Mouse (Mus musculus) large intestine, adult 2 months (tissue): ENCODE data around the gene Snx11. TPM values are rescaled to one million over a fixed set of nuclear protein-coding genes. Genes with fewer than 3 reads are reported as not detected.

ENCODE experiments used
- DNase-seq: peaks from one replicate; pipeline ENCODE4 v3.0.0-alpha.2; 2012; ENCODE audit warnings: low read depth, low spot score
- WGBS: fragments of 180-500 bp; shearing (Covaris S2); methylation state at CpG from one replicate; pipeline ENCODE4 v1.1.7; 2018; 5-methylcytosine and 5-hydroxymethylcytosine counted together
- polyA plus RNA-seq: library from polyadenylated mRNA; depleted of rRNA; stranded (reverse); fragments of >200 nt; gene quantifications from 2 replicates; pipeline ENCODE4 v1.2.3, GENCODE M21; 2012; rRNA removed

The Snx11 gene
- polyA plus RNA-seq, 1 experiment, result 16.8 TPM

DNA sequence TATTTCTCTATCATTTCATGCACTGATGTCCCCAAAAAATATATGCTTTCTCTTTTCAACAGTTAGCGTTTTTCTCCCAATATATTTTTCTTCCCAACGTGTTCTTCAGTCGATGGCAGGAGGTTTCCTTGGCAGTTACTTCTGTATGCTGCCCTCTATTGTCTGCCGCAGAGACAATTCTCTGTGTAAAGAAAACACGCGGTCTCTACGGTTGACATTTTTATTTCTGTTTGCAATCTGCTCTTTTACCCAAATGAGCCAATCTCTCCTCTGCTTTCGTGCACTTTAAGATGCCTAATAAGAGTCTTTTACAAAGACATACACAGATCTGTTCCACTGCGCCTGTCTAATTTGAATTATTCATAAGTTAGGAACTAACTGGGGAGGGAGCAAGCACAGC is 47.9 kb downstream of the Snx11 start:
- no peak for DNase-seq
- WGBS, result 16% methylated on average over 9 of the region's 9 CpGs

DNA sequence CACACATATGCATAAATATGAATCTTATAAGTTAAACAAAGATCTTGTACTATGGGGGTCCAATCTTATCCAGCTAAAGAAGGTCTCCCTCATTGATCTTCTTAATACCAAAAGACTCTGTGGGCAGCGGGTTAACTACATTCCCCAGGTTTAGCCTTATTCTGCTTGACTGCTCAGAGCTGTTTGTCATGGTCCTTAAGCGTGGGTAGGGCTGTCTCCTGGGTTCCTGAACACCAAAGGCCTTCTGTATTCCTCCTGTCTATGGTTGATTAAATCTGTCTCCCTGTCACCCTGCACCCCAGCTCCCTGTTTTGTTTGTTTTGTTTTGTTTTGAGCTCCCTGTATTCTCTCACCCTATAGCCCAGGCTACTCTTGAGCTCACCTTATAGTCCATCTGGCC is 48.8 kb downstream of the Snx11 start:
- no peak for DNase-seq
- 92% methylated on average over 2 of the region's 2 CpGs for WGBS

GRCm38 (mm10) chr11:96725833-96726232 is 51.5 kb downstream of the Snx11 start:
- no peak for DNase-seq
- 56% methylated on average over 1 of the region's 1 CpGs for WGBS

DNA sequence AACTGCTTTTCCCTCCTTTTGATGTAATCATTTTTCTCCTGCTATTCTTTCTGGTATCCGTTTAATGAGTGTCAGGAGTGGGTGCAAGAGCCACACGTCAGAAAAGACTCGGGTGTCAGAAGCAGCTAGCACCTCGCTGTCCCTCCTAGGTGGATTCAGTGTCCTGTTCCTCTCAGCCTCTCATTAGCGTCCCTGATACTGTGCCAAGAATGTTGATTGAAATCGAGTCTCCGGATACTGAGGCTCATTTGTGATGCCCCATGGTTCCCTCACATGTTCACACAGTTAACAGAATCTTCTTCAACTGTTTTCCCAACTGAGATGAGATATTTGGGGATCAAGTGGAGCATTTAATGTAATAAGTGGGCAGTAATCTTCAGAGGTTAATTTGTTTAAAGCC is 58.8 kb downstream of the Snx11 start:
- WGBS, result 59% methylated on average over 7 of the region's 7 CpGs

More for the DNA sequence above, 58.8 kb downstream of the Snx11 start:
- DNase-seq, result no peak

Other genes starting within 250 kb of the Snx11 start
- 13.1 and 16.7 TPM in 2 replicates for gene Cbx1, start 11.6 kb upstream of the Snx11 start, polyA plus RNA-seq
- 75.5 and 79.9 TPM in 2 replicates for gene Nfe2l1, start 52.4 kb upstream of the Snx11 start, polyA plus RNA-seq
- gene Copz2, start 72.3 kb upstream of the Snx11 start, polyA plus RNA-seq, result 13.4 and 16.9 TPM in 2 replicates
- 39.9 and 42.0 TPM in 2 replicates for gene Cdk5rap3, start 138.9 kb upstream of the Snx11 start, polyA plus RNA-seq
- gene Prr15l, start 150.5 kb upstream of the Snx11 start, polyA plus RNA-seq, result 194 and 206 TPM in 2 replicates
- gene Pnpo, start 166.4 kb upstream of the Snx11 start, polyA plus RNA-seq, result 59.4 and 66.0 TPM in 2 replicates
- 11.3 and 13.3 TPM in 2 replicates for gene Sp2, start 205.4 kb upstream of the Snx11 start, polyA plus RNA-seq
- 0.12 and 0.22 TPM in 2 replicates for gene Sp6, start 235.8 kb upstream of the Snx11 start, polyA plus RNA-seq